Mouse (Mus musculus) duodenum, adult 2 months (tissue): Measurements from ENCODE around the gene Gm1553. TPM values are rescaled to one million over a fixed set of nuclear protein-coding genes. Genes with fewer than 3 reads are reported as not detected.

Experiments used
- polyA plus RNA-seq: library from polyadenylated mRNA; depleted of rRNA; stranded (reverse); fragments of >200 nt; gene quantifications from 2 replicates; pipeline ENCODE4 v1.2.3, GENCODE M21; 2012; ENCODE audit warnings: low replicate concordance; rRNA removed

Gm1553 gene
- not detected in 2 replicates for polyA plus RNA-seq

GRCm38 (mm10) chr10:82492518-82492917 is at the start of gene Gm1553:
Gene Gm1553 (minus strand): TSS chr10:82492618.

Other genes starting within 250 kb of the Gm1553 start
- gene 4932415D10Rik, start 176.0 kb downstream of the Gm1553 start, polyA plus RNA-seq: not detected in 2 replicates
- 0.15 TPM in 1 of 2 replicates, not detected in the other for gene Gm4924, start 138.4 kb downstream of the Gm1553 start, polyA plus RNA-seq
- gene 1190007I07Rik, start 130.6 kb upstream of the Gm1553 start, polyA plus RNA-seq: 37.3 and 65.4 TPM in 2 replicates
- 11.5 and 16.3 TPM in 2 replicates for gene Tdg, start 137.2 kb upstream of the Gm1553 start, polyA plus RNA-seq
- gene Glt8d2, start 198.0 kb upstream of the Gm1553 start, polyA plus RNA-seq: 0.21 and 0.26 TPM in 2 replicates
- 1.7 and 1.8 TPM in 2 replicates for gene Hcfc2, start 203.5 kb upstream of the Gm1553 start, polyA plus RNA-seq